Mouse (Mus musculus) C2C12 (cell line): ENCODE results near the gene Mef2c. TPM values are rescaled to one million over a fixed set of nuclear protein-coding genes. Genes with fewer than 3 reads are reported as not detected.

ENCODE experiments used
- H3K27me3 ChIP-seq: one replicate; pipeline ENCODE4 v1.6.1; 2011; ENCODE audit not compliant: control insufficient read depth, insufficient read depth, insufficient read length
- H3K36me3 ChIP-seq: one replicate; pipeline ENCODE4 v1.6.1; 2011; ENCODE audit not compliant: control insufficient read depth, insufficient read depth
- H3K4me3 ChIP-seq: one replicate; pipeline ENCODE4 v1.5.1; 2011; ENCODE audit warnings: mild to moderate bottlenecking, control low read depth; ENCODE audit not compliant: poor library complexity, insufficient read depth, severe bottlenecking
- H3K79me2 ChIP-seq: one replicate; pipeline ENCODE4 v1.6.1; 2011; ENCODE audit not compliant: control insufficient read depth, insufficient read depth
- H3K79me3 ChIP-seq: one replicate; pipeline ENCODE4 v1.6.1; 2011; ENCODE audit warnings: low read depth, control low read depth
- H3ac ChIP-seq: one replicate; pipeline ENCODE3; 2011; ENCODE audit warnings: low read depth; ENCODE audit not compliant: control insufficient read depth, insufficient read length
- CEBPB ChIP-seq: IDR thresholded peaks from one replicate; pipeline ENCODE4 v1.6.1; 2011; ENCODE audit warnings: low read depth, mild to moderate bottlenecking, control low read depth, moderate library complexity
- CTCF ChIP-seq: IDR thresholded peaks from one replicate; pipeline ENCODE4 v1.5.1; 2011; ENCODE audit not compliant: control insufficient read depth, insufficient read depth, insufficient read length
- FOSL1 ChIP-seq: IDR thresholded peaks from one replicate; pipeline ENCODE4 v1.8.0; 2011; ENCODE audit warnings: mild to moderate bottlenecking, low read length; ENCODE audit not compliant: poor library complexity, insufficient read depth, severe bottlenecking
- MAX ChIP-seq: IDR thresholded peaks from one replicate; pipeline ENCODE4 v1.6.1; 2011; ENCODE audit warnings: mild to moderate bottlenecking, control low read depth
- MYOD1 ChIP-seq: IDR thresholded peaks from one replicate; pipeline ENCODE4 v1.6.1; 2011; ENCODE audit warnings: low read depth; ENCODE audit not compliant: control insufficient read depth, insufficient read length
- MYOG ChIP-seq: IDR thresholded peaks from one replicate; pipeline ENCODE4 v1.6.1; 2011; ENCODE audit not compliant: control insufficient read depth, insufficient read length; ENCODE audit errors: extremely low read depth
- USF1 ChIP-seq: IDR thresholded peaks from one replicate; pipeline ENCODE4 v1.6.1; 2011; ENCODE audit warnings: low read depth, mild to moderate bottlenecking, control low read depth, moderate library complexity
- polyA plus RNA-seq: library from polyadenylated mRNA; unstranded; fragments of >200 nt; fragmentation: generic; extraction: Trizol; gene quantifications from one replicate; pipeline ENCODE4 v1.2.1, GENCODE M21; 2012; ENCODE audit warnings: missing spikeins

Gene Mef2c
- polyA plus RNA-seq, 1 experiment: 2.5 TPM

GRCm38 (mm10) chr13:83517660-83518609, 14.1 kb downstream of the Mef2c start:
- H3K4me3 ChIP-seq: no peak overlapping the region
- no peak overlapping the region for H3ac ChIP-seq
- no peaks in the 10 kb centered on the region for H3K27me3 ChIP-seq
- H3K36me3 ChIP-seq: no peaks in the 10 kb centered on the region
- no peaks in the 10 kb centered on the region for H3K79me2 ChIP-seq
- no peak for TF ChIP-seq MYOD1
- TF ChIP-seq MAX: no peak
- no peak for TF ChIP-seq FOSL1
- no peak for TF ChIP-seq USF1
- no peak for TF ChIP-seq CTCF
- TF ChIP-seq CEBPB: no peak
- TF ChIP-seq MYOG: no peak
- no peaks in the 10 kb centered on the region for H3K79me3 ChIP-seq

- Histone ChIP-seq H3K27me3 (no peaks in the 10 kb centered on the region), H3K79me2 (no peaks in the 10 kb centered on the region), H3K4me3 (no peak overlapping the region), H3K79me3 (no peaks in the 10 kb centered on the region), H3ac (no peak overlapping the region), H3K36me3 (no peaks in the 10 kb centered on the region)
- TF ChIP-seq USF1: no peak
- TF ChIP-seq CTCF: no peak
- no peak for TF ChIP-seq MAX
- TF ChIP-seq FOSL1: no peak
- TF ChIP-seq CEBPB: no peak
- TF ChIP-seq MYOD1: no peak
Observed at GRCm38 (mm10) chr13:83520807-83521206, 17.0 kb downstream of the Mef2c start.

- Histone ChIP-seq H3ac (no peak overlapping the region), H3K36me3 (no peaks in the 10 kb centered on the region), H3K27me3 (no peaks in the 10 kb centered on the region), H3K79me3 (no peaks in the 10 kb centered on the region), H3K4me3 (no peak overlapping the region), H3K79me2 (no peaks in the 10 kb centered on the region)
- TF ChIP-seq MYOG (no peak), CTCF (no peak), CEBPB (no peak), FOSL1 (no peak), MYOD1 (no peak), MAX (no peak), USF1 (no peak)
Observed at GRCm38 (mm10) chr13:83523232-83523969, 19.6 kb downstream of the Mef2c start.

GRCm38 (mm10) chr13:83524159-83524901, 20.5 kb downstream of the Mef2c start:
- no peaks in the 10 kb centered on the region for H3K27me3 ChIP-seq
- TF ChIP-seq MYOD1 (no peak), FOSL1 (no peak), USF1 (no peak), CTCF (no peak), MYOG (no peak), MAX (no peak), CEBPB (no peak)
- no peaks in the 10 kb centered on the region for H3K36me3 ChIP-seq
- H3K79me3 ChIP-seq: no peaks in the 10 kb centered on the region
- peak overlapping the region; percentile 25 for H3K4me3 ChIP-seq
- H3K79me2 ChIP-seq: no peaks in the 10 kb centered on the region
- H3ac ChIP-seq: peak overlapping the region; percentile 54

- no peaks in the 10 kb centered on the region for H3K79me3 ChIP-seq
- H3K4me3 ChIP-seq: no peak overlapping the region
- no peaks in the 10 kb centered on the region for H3K36me3 ChIP-seq
- no peak for TF ChIP-seq MAX
- no peak for TF ChIP-seq MYOG
- TF ChIP-seq FOSL1: no peak
- no peak for TF ChIP-seq MYOD1
- no peak for TF ChIP-seq CEBPB
- no peak for TF ChIP-seq CTCF
- TF ChIP-seq USF1: no peak
- no peak overlapping the region for H3ac ChIP-seq
- H3K27me3 ChIP-seq: no peaks in the 10 kb centered on the region
- H3K79me2 ChIP-seq: no peaks in the 10 kb centered on the region
Observed at GRCm38 (mm10) chr13:83524902-83525715, 21.3 kb downstream of the Mef2c start.
